Mouse (Mus musculus) MEL (cell line): ENCODE results near the gene Rhobtb3. TPM values are rescaled to one million over a fixed set of nuclear protein-coding genes. Genes with fewer than 3 reads are reported as not detected.
A peak's percentile ranks its signal among the peaks of the same experiment; 100 is the strongest.

ENCODE experiments used
- DNase-seq: peaks from one replicate; pipeline ENCODE4 v3.0.0; 2011; ENCODE audit warnings: low read depth, low spot score
- H3K27ac ChIP-seq: 2 replicates; pipeline ENCODE4 v1.5.1; 2012; ENCODE audit warnings: low read depth, mild to moderate bottlenecking, control low read depth, low read length, moderate library complexity; ENCODE audit not compliant: control insufficient read depth
- H3K27me3 ChIP-seq, 2 experiments: fragments of 150-350 bp in 1 of 2; sonication (generic) in 1 of 2; 2 replicates each; pipeline ENCODE4 v1.6.1; 2012; ENCODE audit warnings: low read length in 2 of 2, mild to moderate bottlenecking in 2 of 2, improper control_type of control experiment in 1 of 2, moderate library complexity in 1 of 2; ENCODE audit not compliant: insufficient read depth in 2 of 2, control insufficient read depth in 1 of 2
- H3K36me3 ChIP-seq, 2 experiments: 2 replicates each; pipeline ENCODE4 v1.6.1; 2012 to 2014; ENCODE audit warnings: low read length in 2 of 2, improper control_type of control experiment in 1 of 2, inconsistent platforms in 1 of 2, mild to moderate bottlenecking in 1 of 2; ENCODE audit not compliant: insufficient read depth in 2 of 2, control insufficient read depth in 1 of 2
- H3K4me1 ChIP-seq, 2 experiments: fragments of 150-350 bp in 1 of 2; sonication (generic) in 1 of 2; 2 replicates each; pipeline ENCODE4 v1.6.1; 2012; ENCODE audit warnings: low read length in 2 of 2, improper control_type of control experiment in 1 of 2, mild to moderate bottlenecking in 1 of 2; ENCODE audit not compliant: insufficient read depth in 2 of 2, control insufficient read depth in 1 of 2
- H3K4me3 ChIP-seq, 2 experiments: fragments of 150-350 bp in 1 of 2; sonication (generic) in 1 of 2; 2 replicates each; pipeline ENCODE4 v1.5.1; 2012; ENCODE audit warnings: low read depth in 2 of 2, low read length in 2 of 2, mild to moderate bottlenecking in 2 of 2, moderate library complexity in 2 of 2, control low read depth in 1 of 2, improper control_type of control experiment in 1 of 2; ENCODE audit not compliant: control insufficient read depth in 1 of 2, insufficient read depth in 1 of 2
- H3K79me2 ChIP-seq: 2 replicates; pipeline ENCODE4 v1.6.1; 2012; ENCODE audit warnings: mild to moderate bottlenecking, low read length, moderate library complexity; ENCODE audit not compliant: control insufficient read depth, poor library complexity, insufficient read depth
- H3K9ac ChIP-seq: 2 replicates; pipeline ENCODE4 v1.6.1; 2012; ENCODE audit warnings: low read depth, mild to moderate bottlenecking, control low read depth, low read length, moderate library complexity; ENCODE audit not compliant: control insufficient read depth, poor library complexity, severe bottlenecking
- H3K9me3 ChIP-seq: fragments of 150-350 bp; sonication (generic); replicated peaks from 2 replicates; pipeline ENCODE4 v1.6.1; 2012; ENCODE audit warnings: mild to moderate bottlenecking, low read length, improper control_type of control experiment, moderate library complexity; ENCODE audit not compliant: insufficient read depth
- CHD1 ChIP-seq: IDR thresholded peaks from 2 replicates; pipeline ENCODE4 v1.6.1; 2012; ENCODE audit warnings: low read depth, mild to moderate bottlenecking, inconsistent platforms, low read length, improper control_type of control experiment
- CHD2 ChIP-seq: IDR thresholded peaks from 2 replicates; pipeline ENCODE4 v1.6.1; 2011; ENCODE audit warnings: low read length, improper control_type of control experiment
- EP300 ChIP-seq, 2 experiments: IDR thresholded peaks; 2 replicates each; pipeline ENCODE4 v1.6.1; 2011; ENCODE audit warnings: improper control_type of control experiment in 2 of 2, low read length in 2 of 2, low read depth in 1 of 2, mild to moderate bottlenecking in 1 of 2
- ETS1 ChIP-seq: IDR thresholded peaks from 2 replicates; pipeline ENCODE4 v1.6.1; 2012; ENCODE audit warnings: low read depth, mild to moderate bottlenecking, inconsistent platforms, low read length, improper control_type of control experiment, moderate library complexity
- GATA1 ChIP-seq: IDR thresholded peaks from 2 replicates; pipeline ENCODE4 v1.6.1; 2011; ENCODE audit warnings: low read depth, low read length, improper control_type of control experiment
- KAT2A ChIP-seq: conservative IDR thresholded peaks from 2 replicates; pipeline ENCODE4 v1.6.1; 2012; ENCODE audit warnings: low read depth, low read length, improper control_type of control experiment, inconsistent platforms
- MAFK ChIP-seq: IDR thresholded peaks from 2 replicates; pipeline ENCODE4 v1.6.1; 2011; ENCODE audit warnings: low read depth, mild to moderate bottlenecking, low read length, improper control_type of control experiment, borderline replicate concordance
- MAX ChIP-seq: IDR thresholded peaks from 2 replicates; pipeline ENCODE4 v1.6.1; 2011; ENCODE audit warnings: low read length, improper control_type of control experiment
- MAZ ChIP-seq: IDR thresholded peaks from 2 replicates; pipeline ENCODE4 v1.6.1; 2012; ENCODE audit warnings: low read depth, mild to moderate bottlenecking, inconsistent platforms, low read length, improper control_type of control experiment
- MEF2A ChIP-seq: IDR thresholded peaks from 2 replicates; pipeline ENCODE4 v1.6.1; 2014; ENCODE audit warnings: low read depth, mild to moderate bottlenecking, inconsistent platforms, low read length, improper control_type of control experiment; ENCODE audit not compliant: poor library complexity, insufficient replicate concordance, severe bottlenecking; ENCODE audit errors: extremely low read depth
- MYB ChIP-seq: IDR thresholded peaks from 2 replicates; pipeline ENCODE4 v1.6.1; 2011; ENCODE audit warnings: mild to moderate bottlenecking, low read depth, low read length, improper control_type of control experiment
- NELFE ChIP-seq: IDR thresholded peaks from 2 replicates; pipeline ENCODE4 v1.6.1; 2011; ENCODE audit warnings: low read depth, low read length, improper control_type of control experiment
- RCOR1 ChIP-seq: IDR thresholded peaks from 2 replicates; pipeline ENCODE4 v1.6.1; 2012; ENCODE audit warnings: low read depth, mild to moderate bottlenecking, inconsistent platforms, low read length, improper control_type of control experiment
- SIN3A ChIP-seq: IDR thresholded peaks from 2 replicates; pipeline ENCODE4 v1.6.1; 2012; ENCODE audit warnings: low read length, improper control_type of control experiment, inconsistent platforms
- SMC3 ChIP-seq: IDR thresholded peaks from 2 replicates; pipeline ENCODE4 v1.6.1; 2011; ENCODE audit warnings: low read depth, low read length, improper control_type of control experiment
- TAL1 ChIP-seq: IDR thresholded peaks from 2 replicates; pipeline ENCODE4 v1.6.1; 2012; ENCODE audit warnings: mild to moderate bottlenecking, inconsistent platforms, low read length, moderate library complexity, mixed read lengths
- UBTF ChIP-seq: IDR thresholded peaks from 2 replicates; pipeline ENCODE4 v1.6.1; 2012; ENCODE audit warnings: low read depth, mild to moderate bottlenecking, inconsistent platforms, low read length, improper control_type of control experiment, moderate library complexity, borderline replicate concordance; ENCODE audit not compliant: insufficient read depth
- USF2 ChIP-seq, 2 experiments: IDR thresholded peaks; 2 replicates each; pipeline ENCODE4 v1.6.1; 2011 to 2012; ENCODE audit warnings: improper control_type of control experiment in 2 of 2, low read length in 2 of 2, borderline replicate concordance in 1 of 2, inconsistent platforms in 1 of 2, low read depth in 1 of 2, mild to moderate bottlenecking in 1 of 2; ENCODE audit not compliant: insufficient read depth in 1 of 2
- ZNF384 ChIP-seq: IDR thresholded peaks from 2 replicates; pipeline ENCODE4 v1.6.1; 2012; ENCODE audit warnings: low read depth, mild to moderate bottlenecking, inconsistent platforms, low read length, improper control_type of control experiment
- polyA plus RNA-seq, 2 experiments: library from polyadenylated mRNA; stranded (reverse) in 1 of 2; unstranded in 1 of 2; fragments of >175 nt in 1 of 2; fragments of >200 nt in 1 of 2; gene quantifications; 2 replicates each; pipeline versions ENCODE4 v1.2.1 to v1.2.4; 2012; ENCODE audit warnings: low replicate concordance in 2 of 2, low read depth in 1 of 2; ENCODE audit not compliant: insufficient read length in 2 of 2, insufficient read depth in 1 of 2, missing spikeins in 1 of 2
- total RNA-seq: library from RNA; depleted of rRNA; stranded (reverse); fragments of 300-350 nt; gene quantifications from 2 replicates; pipeline ENCODE4 v1.2.3, GENCODE M21; 2012; rRNA removed

Gene Rhobtb3
- total RNA-seq (not detected in 2 replicates), polyA plus RNA-seq (not detected)

- DNase-seq, result no peak
- H3K4me1 ChIP-seq, result no peaks in the 10 kb centered on the region
- no peaks in the 10 kb centered on the region for H3K36me3 ChIP-seq
- no peaks in the 10 kb centered on the region for H3K9me3 ChIP-seq
- no peaks in the 10 kb centered on the region for H3K27me3 ChIP-seq
- no peaks in the 10 kb centered on the region for H3K79me2 ChIP-seq
- TF ChIP-seq KAT2A, result no peak
- TF ChIP-seq CHD2, result no peak
- TF ChIP-seq MAZ, result no peak
- TF ChIP-seq TAL1, result no peak
- TF ChIP-seq SIN3A, result no peak
- TF ChIP-seq MAX, result no peak
- TF ChIP-seq EP300 (IDR thresholded peaks at IDR 0.05; ENCODE audit: low read depth in 1 of 2, low read length in 2 of 2), result no peak
- TF ChIP-seq USF2 (IDR thresholded peaks at IDR 0.05; ENCODE audit: borderline replicate concordance in 1 of 2, insufficient read depth in 1 of 2, low read depth in 1 of 2, low read length in 2 of 2), result no peak
- H3K4me3 ChIP-seq, result no peak within 1 kb of the TSS
- H3K27ac ChIP-seq, result no peak within 1 kb of the TSS
- H3K9ac ChIP-seq, result no peak within 1 kb of the TSS
These were observed at the start of gene Rhobtb3 for GRCm38 (mm10) chr13:75943189-75944043. TSS of gene Rhobtb3 (minus strand) at chr13:75943925.

DNA sequence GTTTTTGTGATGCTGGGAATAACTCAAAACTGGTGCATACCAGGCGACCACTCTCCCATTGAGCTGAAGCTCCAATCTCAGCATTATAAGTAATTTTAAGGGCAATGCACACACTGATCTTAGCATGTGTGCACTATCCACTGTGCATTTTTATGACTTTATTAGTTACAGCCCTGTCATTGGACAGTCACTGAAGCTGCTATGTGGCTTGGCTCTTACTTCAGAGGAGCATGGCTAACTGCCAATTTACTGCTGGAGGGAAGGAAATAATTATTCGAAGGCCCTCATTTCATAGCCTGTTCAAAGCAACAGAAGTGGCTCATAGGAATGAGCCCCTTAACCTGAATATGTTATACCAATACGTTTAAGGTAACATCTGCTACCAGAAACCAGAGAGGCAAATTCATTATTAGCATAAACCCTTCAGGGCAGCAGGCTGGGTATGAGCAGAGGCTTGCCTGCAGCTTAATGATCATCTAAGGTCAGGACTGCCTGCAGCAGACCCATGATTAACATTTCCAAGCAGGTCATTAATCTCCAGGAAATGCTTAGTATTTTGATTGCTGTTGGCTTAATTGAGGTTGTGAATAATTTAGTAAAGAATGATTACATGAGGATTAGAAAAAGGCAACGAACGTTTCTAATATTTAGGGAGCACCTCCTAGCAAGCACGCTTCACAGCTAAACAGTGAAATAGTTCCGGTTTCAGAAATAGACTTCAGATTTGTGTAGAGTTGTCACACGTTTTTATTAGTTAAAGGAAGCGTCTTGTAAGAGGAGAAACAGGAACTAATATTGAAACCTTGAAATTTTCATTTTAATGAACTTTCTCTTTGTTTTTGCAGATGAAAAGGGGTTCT, 48.7 kb upstream of the Rhobtb3 start:
- TF ChIP-seq MYB, result no peak
- no peak for TF ChIP-seq NELFE
- TF ChIP-seq ZNF384, result no peak
- TF ChIP-seq UBTF, result no peak
- TF ChIP-seq SMC3, result no peak
- no peak for TF ChIP-seq MEF2A
- no peak for TF ChIP-seq RCOR1
- no peak for TF ChIP-seq GATA1
- TF ChIP-seq CHD1, result no peak
- TF ChIP-seq ETS1, result no peak
- no peak for TF ChIP-seq MAFK
- no peak for TF ChIP-seq TAL1
- peak; percentile 66 for DNase-seq

More for the DNA sequence above, 48.7 kb upstream of the Rhobtb3 start:
- no peak overlapping the region for H3K9ac ChIP-seq
- H3K36me3 ChIP-seq, result peaks cover 0 to 4% of the 10 kb centered on the region in 2 experiments; a peak in 2 of 4 replicates
- H3K79me2 ChIP-seq, result no peaks in the 10 kb centered on the region
- no peaks in the 10 kb centered on the region for H3K27me3 ChIP-seq
- H3K9me3 ChIP-seq, result no peaks in the 10 kb centered on the region
- peaks cover 0 to 5% of the 10 kb centered on the region in 2 experiments; a peak in 2 of 4 replicates for H3K4me1 ChIP-seq
- peak overlapping the region in 1 of 2 experiments; percentile 47; a peak in 1 of 4 replicates for H3K4me3 ChIP-seq
- H3K27ac ChIP-seq, result no peak overlapping the region
